Mouse (Mus musculus): ENCODE results near the gene Kcna4.

Kcna4 gene

DNA sequence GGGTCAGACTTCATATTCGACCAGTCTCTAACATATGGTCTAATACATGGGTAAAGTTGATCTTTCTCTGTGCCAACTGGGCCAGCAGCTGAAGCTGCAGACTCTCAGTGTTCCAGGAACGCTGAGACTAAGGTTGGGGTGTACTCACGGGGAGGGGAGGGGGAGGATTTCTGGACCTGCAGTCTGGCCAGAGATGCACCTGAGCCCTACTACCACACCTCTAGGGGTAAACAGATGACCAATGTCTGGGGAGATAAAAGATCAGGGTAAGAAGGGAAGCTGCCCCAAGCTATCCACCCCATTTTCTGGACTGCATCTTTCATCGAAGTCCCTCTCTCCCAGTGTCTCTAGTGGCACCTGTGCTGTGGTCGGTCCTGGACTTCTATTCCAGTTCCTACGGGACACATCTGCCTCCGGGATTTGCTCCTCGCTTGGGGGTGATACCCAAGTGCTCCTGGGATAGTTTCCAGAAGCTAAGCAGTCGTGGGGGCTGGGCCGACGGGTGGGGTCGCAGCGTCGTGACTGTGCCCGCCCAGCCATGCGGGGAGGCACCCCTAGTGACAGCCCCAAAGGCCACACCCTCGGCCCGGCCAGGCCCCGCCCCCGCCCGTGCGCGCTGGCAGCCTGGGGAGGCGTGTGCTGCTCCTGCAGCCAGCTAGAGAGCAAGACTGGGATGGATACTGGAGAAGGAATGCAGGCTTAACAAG lies at the start of gene Kcna4:
Gene Kcna4, plus strand, starts transcription at position 650 of the 707 bp plus-strand sequence.
- peak; percentile 40 for DNase-seq (ENCODE audit: low read depth, low spot score)

DNA sequence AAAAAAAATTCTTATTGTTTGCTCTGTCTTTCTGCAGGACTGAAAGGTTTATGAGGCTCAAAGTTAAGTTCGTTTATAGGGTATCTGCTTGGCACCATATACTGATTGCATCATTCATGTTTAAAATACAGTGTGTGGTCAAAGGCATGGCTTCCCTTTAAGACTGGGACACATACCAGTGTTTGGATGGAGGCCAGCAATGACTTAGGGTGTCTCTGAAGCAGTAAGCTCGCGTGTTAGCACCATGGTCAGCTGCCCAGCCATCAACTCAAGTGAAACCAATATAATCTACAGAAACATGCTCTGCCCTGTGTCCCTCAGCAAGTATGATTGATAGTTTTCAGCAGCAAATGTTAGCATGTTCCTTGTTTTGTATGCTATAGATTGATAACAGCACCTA lies 32.3 kb upstream of the Kcna4 start:
- DNase-seq (ENCODE audit: low read depth, low spot score), result no peak

DNA sequence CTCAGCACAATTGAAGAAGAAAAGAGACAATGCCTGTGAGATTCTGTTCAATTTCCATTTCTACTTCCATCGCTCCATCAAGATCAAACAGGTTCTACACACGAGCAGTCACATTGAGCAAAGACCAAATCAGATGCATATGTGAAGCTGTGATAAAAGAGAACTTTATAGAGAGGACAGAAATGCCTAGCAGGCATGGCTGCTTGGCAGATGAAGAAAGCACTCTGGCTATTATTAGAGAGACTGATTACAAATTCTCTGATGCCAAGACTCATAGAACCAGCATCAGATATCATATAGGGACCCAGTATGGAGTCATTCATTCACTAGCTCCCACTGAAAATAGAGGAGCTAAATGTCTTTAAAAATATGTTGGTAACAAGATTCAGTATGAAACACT lies 24.2 kb upstream of the Kcna4 start:
- no peak for DNase-seq (ENCODE audit: low read depth, low spot score)

DNA sequence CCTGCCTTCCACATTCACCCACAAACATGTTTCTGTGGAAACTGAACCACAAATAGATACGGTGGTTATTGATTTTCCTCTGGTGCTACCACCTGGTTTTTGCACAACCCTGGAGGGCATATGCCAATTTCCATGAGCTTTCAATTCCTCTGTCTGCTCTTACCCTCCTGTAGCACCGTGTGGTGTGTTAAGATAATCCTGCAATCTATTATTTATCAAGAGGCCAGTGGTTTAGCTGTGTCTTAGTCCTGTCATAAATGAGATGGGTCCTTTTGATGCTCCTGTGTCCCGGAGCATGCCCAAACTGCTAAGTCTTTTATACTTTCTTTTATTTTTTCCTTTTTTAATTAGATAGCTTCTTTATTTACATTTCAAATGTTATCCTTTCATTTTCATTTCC lies 20.4 kb upstream of the Kcna4 start:
- DNase-seq (ENCODE audit: low read depth, low spot score), result no peak

DNA sequence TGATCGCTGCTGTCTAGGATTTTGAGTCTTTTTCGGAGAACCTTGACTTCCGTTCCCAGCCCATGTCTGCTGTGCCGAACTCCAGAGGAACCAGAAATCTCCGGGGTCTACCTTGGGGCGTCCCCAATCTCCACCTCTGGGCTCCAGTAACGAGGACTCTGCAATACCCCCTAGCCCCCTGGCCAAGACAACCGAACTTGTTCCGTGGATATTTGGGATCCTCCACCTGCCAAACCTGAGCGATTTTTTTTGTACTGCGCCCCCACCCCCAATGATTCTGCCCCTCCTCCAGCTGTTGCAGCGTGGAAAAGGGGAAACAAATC lies 219 bp downstream of the Kcna4 start:
- DNase-seq (ENCODE audit: low read depth, low spot score), result no peak

DNA sequence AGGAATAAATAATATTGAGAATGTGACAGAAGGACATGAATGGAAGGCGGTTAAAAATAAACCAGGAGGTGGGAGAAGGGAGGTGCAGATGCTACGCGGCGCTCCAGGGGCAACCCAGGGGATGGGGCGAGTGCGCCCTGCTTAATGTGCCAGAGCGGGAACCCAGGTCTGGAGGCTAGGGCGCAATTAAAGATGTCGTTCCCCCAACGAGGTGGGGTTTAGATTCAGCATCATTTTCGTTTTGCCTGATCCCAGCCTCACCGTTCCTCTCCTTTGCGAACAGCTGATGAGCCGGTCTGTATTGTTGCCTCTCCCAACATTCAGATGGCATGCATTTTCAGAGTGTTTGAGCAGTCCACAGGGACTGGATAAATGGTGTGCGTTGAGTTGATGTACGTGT lies 703 bp downstream of the Kcna4 start:
- peak; percentile 0 for DNase-seq (ENCODE audit: low read depth, low spot score)

DNA sequence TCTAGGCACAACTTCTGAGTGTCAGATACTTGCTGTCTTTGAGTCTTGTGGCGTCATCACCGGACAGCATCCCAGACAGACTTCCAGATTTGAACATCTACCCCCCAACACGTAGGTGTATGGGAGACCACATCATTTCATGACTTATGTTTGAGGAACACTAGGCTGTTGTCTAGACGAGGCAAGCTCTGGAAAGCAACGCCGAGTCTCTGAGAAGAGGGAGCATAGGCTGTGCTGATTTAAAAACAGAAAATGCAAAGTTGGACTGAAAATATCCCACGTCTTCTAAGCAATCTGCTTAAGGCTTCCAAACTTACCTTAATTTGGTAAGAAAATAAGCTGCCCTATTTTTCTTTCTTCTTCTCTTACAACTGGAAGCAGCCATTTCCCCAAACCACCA lies 4.1 kb downstream of the Kcna4 start:
- no peak for DNase-seq (ENCODE audit: low read depth, low spot score)

DNA sequence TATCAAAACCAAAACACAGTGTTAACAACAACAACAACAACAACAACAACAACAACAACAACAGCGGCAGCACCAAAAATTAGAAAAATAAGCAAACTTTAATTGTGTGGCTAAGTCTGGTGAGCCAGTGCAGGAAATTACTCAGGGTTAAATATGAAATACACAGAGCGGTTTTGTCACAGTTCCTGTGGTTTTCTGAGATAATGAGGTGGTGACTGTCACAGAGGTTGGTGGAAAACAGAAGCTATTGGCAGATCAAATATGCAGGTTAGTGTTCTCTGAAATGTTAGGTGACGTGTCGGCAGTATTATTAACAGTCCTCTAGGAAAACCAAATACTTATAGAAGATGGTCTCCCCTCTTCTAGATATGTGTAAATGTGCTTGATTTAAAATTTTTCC lies 11.4 kb downstream of the Kcna4 start:
- DNase-seq (ENCODE audit: low read depth, low spot score), result no peak

DNA sequence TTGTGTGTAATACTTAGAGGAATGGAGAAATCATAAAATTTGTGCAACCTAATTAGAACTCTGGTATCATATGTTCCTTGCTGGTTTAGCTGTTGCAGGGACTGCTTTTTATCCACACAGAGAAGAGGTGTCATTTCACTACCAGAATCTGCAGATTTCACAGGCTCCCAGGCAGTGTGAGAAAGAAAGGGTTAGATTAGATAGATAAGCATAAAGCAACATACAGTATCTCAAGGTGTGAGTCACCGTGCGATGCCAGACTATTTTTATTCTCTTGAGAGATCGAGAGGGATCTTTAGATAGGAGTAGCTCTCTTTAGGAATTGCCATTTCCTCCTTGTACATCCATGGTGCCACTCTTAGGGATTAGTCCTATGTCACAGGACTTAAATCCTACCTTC lies 14.3 kb downstream of the Kcna4 start:
- DNase-seq (ENCODE audit: low read depth, low spot score), result no peak

DNA sequence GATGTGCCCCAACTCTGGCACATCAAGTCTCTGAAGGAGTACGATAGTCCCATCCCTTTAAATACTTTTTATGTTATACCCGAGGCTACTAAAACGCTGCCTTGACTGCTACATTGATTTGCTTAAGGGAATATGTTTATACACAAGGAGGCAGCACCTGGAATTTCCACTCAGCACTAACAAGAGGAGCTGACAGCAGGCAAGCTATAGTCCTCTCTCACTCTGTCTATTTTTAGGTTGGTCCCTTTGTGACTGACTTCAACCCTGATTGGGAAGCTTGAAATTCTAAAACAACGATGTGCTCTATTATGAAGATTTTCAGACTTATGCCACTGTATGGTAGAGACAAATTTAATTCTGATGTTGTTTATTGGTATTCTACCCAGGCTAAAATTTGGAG lies 15.6 kb downstream of the Kcna4 start:
- no peak for DNase-seq (ENCODE audit: low read depth, low spot score)

DNA sequence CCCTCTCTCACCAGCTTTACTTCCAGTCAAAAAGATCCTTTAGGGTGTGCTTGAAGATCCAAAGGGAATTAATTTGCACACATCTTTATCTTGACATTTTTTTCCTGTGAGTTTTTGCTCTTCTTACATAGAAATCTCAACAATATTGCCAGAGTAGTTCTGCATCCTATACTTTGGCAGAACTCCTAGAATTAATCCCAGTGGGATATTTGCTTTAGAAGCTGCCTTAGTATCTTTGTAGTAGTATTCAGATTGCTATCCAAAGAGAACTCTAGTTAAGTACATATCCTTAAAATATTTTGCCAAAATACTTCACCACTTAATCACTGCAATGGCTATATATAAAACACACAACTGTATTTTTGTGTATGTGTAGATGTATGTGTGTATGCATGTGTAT lies 28.2 kb downstream of the Kcna4 start:
- DNase-seq (ENCODE audit: low read depth, low spot score), result no peak

DNA sequence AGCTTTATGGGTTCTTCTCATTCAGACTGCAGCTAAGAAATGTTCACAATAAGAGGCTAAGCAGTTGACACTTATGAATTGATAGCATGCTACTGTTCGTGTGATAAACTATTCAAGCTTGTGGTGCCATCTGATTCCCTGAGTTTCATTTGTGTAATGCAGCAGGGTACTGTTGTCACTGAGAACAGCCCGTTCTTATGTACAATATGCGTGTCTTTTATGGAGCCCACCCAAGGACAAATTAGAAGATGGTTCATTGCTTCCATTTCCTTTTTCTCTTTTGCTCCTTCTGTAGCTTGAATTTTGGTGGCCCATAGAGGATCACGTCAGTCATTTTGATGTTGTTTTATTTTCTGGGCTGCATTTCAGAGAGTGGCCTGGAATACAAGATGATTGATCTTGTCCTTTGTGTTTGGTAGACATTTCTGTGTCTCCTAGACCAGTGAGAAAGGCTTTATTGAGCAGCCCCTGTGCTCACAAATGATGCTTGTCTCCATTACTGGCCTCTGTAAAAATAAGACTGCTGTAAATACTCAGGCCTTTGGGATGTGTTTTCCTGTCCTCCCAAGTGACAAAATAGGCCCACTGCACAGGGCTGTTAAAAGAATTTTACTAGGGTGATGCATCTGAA lies 31.3 kb downstream of the Kcna4 start:
- DNase-seq (ENCODE audit: low read depth, low spot score), result no peak

DNA sequence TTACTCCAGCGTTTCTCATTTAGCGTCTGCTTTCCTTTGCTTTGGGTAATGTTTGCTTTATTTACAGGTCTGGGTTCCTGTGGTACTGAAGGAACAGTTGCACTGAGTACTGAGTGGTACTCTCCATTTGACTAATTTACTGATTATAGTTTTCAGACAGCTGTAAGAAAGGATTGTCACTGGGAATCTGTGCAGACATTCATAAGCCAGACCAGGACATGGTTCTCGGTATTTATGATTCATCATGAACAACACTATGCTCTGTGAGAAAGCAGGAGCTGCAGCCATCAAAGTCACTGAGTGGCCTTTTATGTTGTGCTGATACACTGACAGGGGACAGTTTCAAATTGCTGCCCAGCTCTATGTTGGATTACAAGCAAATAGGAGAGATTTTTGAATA lies 33.7 kb downstream of the Kcna4 start:
- no peak for DNase-seq (ENCODE audit: low read depth, low spot score)

DNA sequence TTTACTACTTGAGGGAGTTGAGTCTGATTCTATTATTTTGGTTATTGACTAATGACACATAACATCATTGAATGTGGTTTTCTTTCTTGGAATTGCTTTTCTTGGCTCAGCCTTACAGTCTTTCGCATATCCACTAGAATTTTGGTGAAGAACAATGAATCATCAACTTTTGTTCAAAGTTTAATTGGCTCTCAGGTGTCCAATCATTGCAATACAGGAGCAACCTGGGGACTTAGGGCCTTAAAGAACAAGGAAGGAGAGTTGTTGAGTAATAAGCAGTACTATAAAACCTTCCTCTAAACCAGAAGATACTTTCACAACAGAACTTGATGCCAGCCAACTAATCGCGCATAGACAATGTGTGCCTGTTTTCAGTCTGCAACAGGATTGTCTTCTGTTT lies 36.8 kb downstream of the Kcna4 start:
- DNase-seq (ENCODE audit: low read depth, low spot score), result no peak

DNA sequence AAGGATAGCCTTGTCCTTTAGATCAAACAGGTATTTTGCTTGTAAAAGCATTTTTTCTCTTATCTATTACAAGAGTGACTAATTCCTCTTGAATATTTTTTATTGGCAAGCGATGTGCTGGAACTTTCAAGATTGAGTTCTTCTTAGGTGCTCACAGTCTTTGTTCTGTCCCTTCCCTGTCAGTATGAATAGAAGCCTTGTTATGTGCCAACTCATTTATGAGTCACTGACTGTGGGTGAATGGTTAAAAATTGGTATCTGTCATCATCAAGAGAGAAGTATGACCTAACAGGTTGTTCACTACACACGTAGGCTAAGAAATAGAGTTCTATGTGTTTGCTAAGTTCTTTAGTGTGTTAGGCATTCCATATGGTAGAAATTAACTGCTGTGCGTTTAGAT lies 50.9 kb downstream of the Kcna4 start:
- no peak for DNase-seq (ENCODE audit: low read depth, low spot score)

DNA sequence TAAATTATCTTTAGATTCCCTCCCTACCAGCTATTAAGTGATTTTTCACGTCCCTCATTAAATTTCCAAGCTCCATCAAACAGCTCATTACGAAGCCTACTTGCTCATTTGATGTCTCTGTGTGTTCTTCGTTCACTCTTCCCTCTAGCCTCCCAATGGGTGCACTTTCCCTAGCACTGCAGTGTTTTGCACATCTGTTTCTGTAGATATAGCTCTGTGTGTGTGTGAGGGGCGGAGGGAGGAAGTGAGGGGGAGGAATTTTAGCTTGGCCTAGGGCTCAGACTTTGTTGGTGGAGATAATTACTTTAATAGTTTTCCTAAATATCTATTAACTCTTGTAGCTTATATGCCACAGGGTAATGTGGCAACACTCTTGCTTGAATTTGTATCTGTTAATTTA lies 54.4 kb downstream of the Kcna4 start:
- DNase-seq (ENCODE audit: low read depth, low spot score), result no peak

DNA sequence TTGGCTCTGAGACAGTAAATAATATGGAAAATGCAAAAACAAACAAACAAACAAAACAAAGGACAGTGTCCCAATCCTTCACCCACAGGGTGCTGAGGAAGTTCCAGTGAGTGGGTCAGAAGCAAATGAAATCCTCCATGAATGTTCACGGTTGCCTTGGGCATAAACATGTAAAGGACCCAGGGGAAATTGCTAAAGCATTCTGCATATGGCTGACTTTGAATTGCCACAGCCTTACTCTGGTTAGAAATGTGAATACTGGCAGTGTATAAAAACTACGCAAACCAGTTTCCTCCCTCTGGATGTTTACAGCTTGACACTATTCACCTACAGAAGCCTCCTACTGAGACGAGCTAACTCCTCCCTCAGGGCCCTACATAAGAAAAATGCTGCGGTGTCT lies 54.9 kb downstream of the Kcna4 start:
- no peak for DNase-seq (ENCODE audit: low read depth, low spot score)
